Comparison of ENCODE assay signal across 26 mouse cellular contexts in the genomic region with DNA sequence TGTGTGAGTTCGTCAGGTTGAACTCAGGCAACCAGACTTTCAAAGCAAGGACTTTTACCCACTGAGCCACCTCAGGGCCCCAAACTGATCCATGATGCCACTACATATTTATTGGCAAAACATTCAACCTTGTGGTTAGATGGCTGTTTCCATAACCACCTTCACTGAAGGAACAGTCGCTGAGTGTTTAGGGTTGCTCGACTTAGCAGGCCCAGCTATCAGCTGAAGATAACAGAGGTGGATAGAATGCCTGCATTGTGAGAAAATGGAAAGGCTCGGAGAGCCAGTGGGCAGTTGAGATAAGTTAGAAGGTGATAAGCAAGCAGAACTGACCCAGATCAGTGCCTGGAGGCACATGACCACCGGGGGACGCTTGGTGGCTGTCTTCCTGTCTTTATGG. TPM values are rescaled to one million over a fixed set of nuclear protein-coding genes. Genes with fewer than 3 reads are reported as not detected.
"Had no signal": no experiment of that assay in that cellular context is flagged by ENCODE, and none has a peak within 500 bp of the region (broad histone marks: within the 10 kb centered on the region; RNA-seq: fewer than 3 reads in every experiment).

No protein-coding gene starts in this region.

- ATAC-seq: liver, postnatal 0 days; lung, postnatal 0 days; midbrain, embryonic 16.5 days had no signal

- H3K9me3 ChIP-seq: liver, embryonic 13.5 days; liver, embryonic 15.5 days; lung, embryonic 15.5 days; midbrain, embryonic 12.5 days; neural tube, embryonic 13.5 days; neural tube, embryonic 15.5 days had no signal

- H3K4me2 ChIP-seq: liver, embryonic 13.5 days; liver, embryonic 15.5 days; lung, embryonic 15.5 days; midbrain, embryonic 12.5 days; neural tube, embryonic 13.5 days; neural tube, embryonic 15.5 days had no signal

- H3K4me3 ChIP-seq: liver, embryonic 13.5 days; liver, embryonic 15.5 days; lung, embryonic 15.5 days; midbrain, embryonic 12.5 days; myocyte; neural tube, embryonic 13.5 days; neural tube, embryonic 15.5 days had no signal

- H3K4me1 ChIP-seq: liver, embryonic 13.5 days; liver, embryonic 15.5 days; lung, embryonic 15.5 days; midbrain, embryonic 12.5 days had no signal

- H3K36me3 ChIP-seq: liver, embryonic 13.5 days; liver, embryonic 15.5 days; lung, embryonic 15.5 days; midbrain, embryonic 12.5 days; neural tube, embryonic 13.5 days; neural tube, embryonic 15.5 days had no signal

- H3K9ac ChIP-seq: liver, embryonic 13.5 days; liver, embryonic 15.5 days; liver, postnatal 0 days; lung, embryonic 15.5 days; midbrain, embryonic 12.5 days; neural tube, embryonic 13.5 days; neural tube, embryonic 15.5 days had no signal

- H3K27me3 ChIP-seq: liver, embryonic 13.5 days; liver, embryonic 15.5 days; lung, embryonic 15.5 days; neural tube, embryonic 13.5 days; neural tube, embryonic 15.5 days had no signal

- H3K27ac ChIP-seq: liver, embryonic 13.5 days; liver, embryonic 15.5 days; lung, embryonic 15.5 days; macrophage; midbrain, embryonic 12.5 days; neural tube, embryonic 13.5 days; neural tube, embryonic 15.5 days had no signal

- DNase-seq: liver, embryonic 13.5 days; liver, postnatal 0 days; lung, adult 2 months; lung, postnatal 14 days; lung, postnatal 36 days; midbrain, embryonic 14.5 days; retina, postnatal 1 day; right cerebral cortex, adult 18-20 months; right cerebral cortex, postnatal 25 days; right cerebral cortex, postnatal 4 days; spleen, adult 18-20 months; thymus, adult 18-20 months; thymus, postnatal 14 days; thymus, postnatal 36 days had no signal

RNA-seq across cellular contexts. Expression of a gene that starts 26.3 kb away (rescaled TPM):
- total RNA-seq: megakaryocyte, adult 5-6 weeks had no signal
- polyA plus RNA-seq: neural tube, embryonic 11.5 days; stomach, embryonic 14.5 days had no signal
